Mouse (Mus musculus) liver, embryonic 15.5 days (tissue): ENCODE data around the gene Sycp2. TPM values are rescaled to one million over a fixed set of nuclear protein-coding genes. Genes with fewer than 3 reads are reported as not detected.
"Not testable (repeated sequence)": the region's sequence is repeated elsewhere in the genome, so short reads cannot be mapped to it uniquely, and the experiment has no call there.

Experiments
- ATAC-seq: fragments of 200-750 bp; cut with Nextera tagmentation; 2 replicates; pipeline ENCODE4 v1.8.0; 2017; ENCODE audit warnings: moderate number of reproducible peaks, mild to moderate bottlenecking, moderate library complexity; ENCODE audit not compliant: insufficient read depth
- H3K27ac ChIP-seq: fragments of 300-500 bp; sonication (generic); replicated peaks from 2 replicates; pipeline ENCODE4 v1.5.1; 2015; ENCODE audit warnings: mild to moderate bottlenecking, inconsistent platforms
- H3K27me3 ChIP-seq: fragments of 300-500 bp; sonication (generic); 2 replicates; pipeline ENCODE4 v1.6.1; 2015; ENCODE audit warnings: mild to moderate bottlenecking, inconsistent platforms
- H3K36me3 ChIP-seq: fragments of 300-500 bp; sonication (generic); replicated peaks from 2 replicates; pipeline ENCODE4 v1.6.1; 2015; ENCODE audit warnings: moderate library complexity, mild to moderate bottlenecking, inconsistent platforms
- H3K4me1 ChIP-seq: fragments of 300-500 bp; sonication (generic); replicated peaks from 2 replicates; pipeline ENCODE4 v1.6.1; 2015; ENCODE audit warnings: inconsistent platforms
- H3K4me2 ChIP-seq: fragments of 300-500 bp; sonication (generic); 2 replicates; pipeline ENCODE4 v1.6.1; 2015; ENCODE audit warnings: moderate library complexity, mild to moderate bottlenecking, inconsistent platforms
- H3K4me3 ChIP-seq: fragments of 300-500 bp; sonication (generic); replicated peaks from 2 replicates; pipeline ENCODE4 v1.5.1; 2015; ENCODE audit warnings: mild to moderate bottlenecking, inconsistent platforms
- H3K9ac ChIP-seq: fragments of 300-500 bp; sonication (generic); 2 replicates; pipeline ENCODE4 v1.6.1; 2015; ENCODE audit warnings: moderate library complexity, mild to moderate bottlenecking, inconsistent platforms
- H3K9me3 ChIP-seq: fragments of 300-500 bp; sonication (generic); replicated peaks from 2 replicates; pipeline ENCODE4 v1.6.1; 2016; ENCODE audit warnings: inconsistent platforms
- WGBS: fragments of 180-500 bp; shearing (Covaris S2); methylation state at CpG from one replicate; pipeline ENCODE4 v1.1.7; 2015; ENCODE audit warnings: mixed read lengths; ENCODE audit not compliant: insufficient replicate concordance; 5-methylcytosine and 5-hydroxymethylcytosine counted together
- polyA plus RNA-seq: library from polyadenylated mRNA; unstranded; fragments of >200 nt; fragmentation: Nextera tagmentation; extraction: Ambion mirVana; gene quantifications from 2 replicates; pipeline ENCODE4 v1.2.1, GENCODE M21; 2015

Gene Sycp2
- polyA plus RNA-seq, 1 experiment from 2014 or later, result not detected

GRCm38 (mm10) chr2:178413481-178414260 is 6.2 kb upstream of the Sycp2 start:
- Histone ChIP-seq H3K27ac (no peak overlapping the region), H3K4me2 (peak overlapping the region; percentile 70), H3K4me3 (peak overlapping the region; percentile 55), H3K9me3 (no peaks in the 10 kb centered on the region), H3K36me3 (peaks cover 6% of the 10 kb centered on the region; the same call in 1 of the 2 replicates), H3K27me3 (peaks cover 36% of the 10 kb centered on the region), H3K4me1 (peaks cover 27% of the 10 kb centered on the region), H3K9ac (no peak overlapping the region)
- WGBS, result 17% methylated on average over 75 of the region's 75 CpGs
- ATAC-seq, result no peak

GRCm38 (mm10) chr2:178413081-178413480 is 5.6 kb upstream of the Sycp2 start:
- Histone ChIP-seq H3K27ac (no peak overlapping the region), H3K4me1 (peaks cover 27% of the 10 kb centered on the region), H3K4me3 (no peak overlapping the region), H3K9ac (no peak overlapping the region), H3K36me3 (peaks cover 3% of the 10 kb centered on the region; the same call in 1 of the 2 replicates), H3K27me3 (peaks cover 36% of the 10 kb centered on the region), H3K9me3 (no peaks in the 10 kb centered on the region), H3K4me2 (0 out of 2 replicates have a peak overlapping the region, but pooled peaks have one; percentile 70)
- 61% methylated on average over 13 of the region's 13 CpGs for WGBS
- no peak for ATAC-seq

- Histone ChIP-seq H3K9me3 (no peaks in the 10 kb centered on the region), H3K4me2 (no peak overlapping the region)
Measured at GRCm38 (mm10) chr2:178412598-178412997, 5.1 kb upstream of the Sycp2 start.

GRCm38 (mm10) chr2:178410286-178410685 is 2.8 kb upstream of the Sycp2 start:
- H3K27me3 ChIP-seq, result peaks cover 31% of the 10 kb centered on the region
- WGBS, result 60% methylated on average over 6 of the region's 6 CpGs

More at GRCm38 (mm10) chr2:178412598-178412997, 5.1 kb upstream of the Sycp2 start:
- peaks cover 27% of the 10 kb centered on the region for H3K4me1 ChIP-seq
- H3K36me3 ChIP-seq, result no peaks in the 10 kb centered on the region
- H3K4me3 ChIP-seq, result no peak overlapping the region
- no peak overlapping the region for H3K27ac ChIP-seq
- 60% methylated on average over 6 of the region's 6 CpGs for WGBS
- H3K9ac ChIP-seq, result no peak overlapping the region
- ATAC-seq, result no peak
- peaks cover 36% of the 10 kb centered on the region for H3K27me3 ChIP-seq

GRCm38 (mm10) chr2:178409024-178409423 is 1.5 kb upstream of the Sycp2 start:
- Histone ChIP-seq H3K36me3 (no peaks in the 10 kb centered on the region), H3K4me1 (peaks cover 9% of the 10 kb centered on the region; the same call in 1 of the 2 replicates), H3K9ac (no peak overlapping the region), H3K27ac (no peak overlapping the region), H3K4me3 (no peak overlapping the region), H3K9me3 (no peaks in the 10 kb centered on the region), H3K4me2 (no peak overlapping the region), H3K27me3 (peaks cover 19% of the 10 kb centered on the region)
- ATAC-seq, result no peak
- 26% methylated on average over 1 of the region's 1 CpGs for WGBS

More at GRCm38 (mm10) chr2:178410286-178410685, 2.8 kb upstream of the Sycp2 start:
- ATAC-seq, result no peak
- no peak overlapping the region for H3K9ac ChIP-seq
- peaks cover 17% of the 10 kb centered on the region for H3K4me1 ChIP-seq
- H3K9me3 ChIP-seq, result no peaks in the 10 kb centered on the region
- no peak overlapping the region for H3K4me3 ChIP-seq
- H3K36me3 ChIP-seq, result no peaks in the 10 kb centered on the region
- H3K27ac ChIP-seq, result no peak overlapping the region
- no peak overlapping the region for H3K4me2 ChIP-seq

GRCm38 (mm10) chr2:178342597-178342996 is 64.9 kb downstream of the Sycp2 start:
- no peak for ATAC-seq

GRCm38 (mm10) chr2:178342105-178342504 is 65.4 kb downstream of the Sycp2 start:
- H3K27me3 ChIP-seq, H3K27ac ChIP-seq, H3K36me3 ChIP-seq, H3K4me2 ChIP-seq, H3K9ac ChIP-seq, H3K4me3 ChIP-seq, ATAC-seq, H3K4me1 ChIP-seq, H3K9me3 ChIP-seq: not testable (repeated sequence)

More at GRCm38 (mm10) chr2:178342597-178342996, 64.9 kb downstream of the Sycp2 start:
- H3K9ac ChIP-seq, result no peak overlapping the region
- 47% methylated on average over 4 of the region's 4 CpGs for WGBS
- no peaks in the 10 kb centered on the region for H3K36me3 ChIP-seq
- no peak overlapping the region for H3K4me3 ChIP-seq
- no peaks in the 10 kb centered on the region for H3K27me3 ChIP-seq
- no peaks in the 10 kb centered on the region for H3K9me3 ChIP-seq
- H3K27ac ChIP-seq, result no peak overlapping the region
- no peaks in the 10 kb centered on the region for H3K4me1 ChIP-seq
- H3K4me2 ChIP-seq, result no peak overlapping the region

- Histone ChIP-seq H3K4me2 (no peak overlapping the region), H3K27me3 (no peaks in the 10 kb centered on the region), H3K9me3 (no peaks in the 10 kb centered on the region), H3K36me3 (no peaks in the 10 kb centered on the region), H3K4me1 (no peaks in the 10 kb centered on the region), H3K27ac (no peak overlapping the region), H3K4me3 (no peak overlapping the region), H3K9ac (no peak overlapping the region)
- 0% methylated on average over 2 of the region's 2 CpGs for WGBS
- no peak for ATAC-seq
Measured at GRCm38 (mm10) chr2:178339044-178339443, 68.4 kb downstream of the Sycp2 start.

- Histone ChIP-seq H3K27ac (no peak overlapping the region), H3K4me1 (no peaks in the 10 kb centered on the region), H3K9me3 (no peaks in the 10 kb centered on the region), H3K9ac (no peak overlapping the region), H3K4me3 (no peak overlapping the region), H3K4me2 (no peak overlapping the region), H3K27me3 (no peaks in the 10 kb centered on the region), H3K36me3 (no peaks in the 10 kb centered on the region)
- 16% methylated on average over 1 of the region's 1 CpGs for WGBS
- no peak for ATAC-seq
Measured at GRCm38 (mm10) chr2:178337878-178338277, 69.6 kb downstream of the Sycp2 start.

GRCm38 (mm10) chr2:178329986-178330385 is 77.5 kb downstream of the Sycp2 start:
- H3K36me3 ChIP-seq, result no peaks in the 10 kb centered on the region
- H3K9ac ChIP-seq, result no peak overlapping the region
- H3K27me3 ChIP-seq, result no peaks in the 10 kb centered on the region
- no peak overlapping the region for H3K4me3 ChIP-seq
- H3K4me2 ChIP-seq, result no peak overlapping the region
- no peaks in the 10 kb centered on the region for H3K9me3 ChIP-seq
- no peak overlapping the region for H3K27ac ChIP-seq
- no peak for ATAC-seq
- no peaks in the 10 kb centered on the region for H3K4me1 ChIP-seq
- WGBS, result 27% methylated on average over 1 of the region's 1 CpGs

- Histone ChIP-seq H3K27me3 (no peaks in the 10 kb centered on the region), H3K4me3 (no peak overlapping the region), H3K27ac (no peak overlapping the region), H3K9me3 (no peaks in the 10 kb centered on the region), H3K4me2 (no peak overlapping the region), H3K36me3 (no peaks in the 10 kb centered on the region), H3K4me1 (no peaks in the 10 kb centered on the region), H3K9ac (no peak overlapping the region)
- no peak for ATAC-seq
- WGBS, result 54% methylated on average over 5 of the region's 5 CpGs
Measured at GRCm38 (mm10) chr2:178329551-178329950, 77.9 kb downstream of the Sycp2 start.
